Mouse (Mus musculus) duodenum, adult 2 months (tissue): ENCODE measurements around the gene Olfr481. TPM values are rescaled to one million over a fixed set of nuclear protein-coding genes. Genes with fewer than 3 reads are reported as not detected.

ENCODE experiments used
- polyA plus RNA-seq: library from polyadenylated mRNA; depleted of rRNA; stranded (reverse); fragments of >200 nt; gene quantifications from 2 replicates; pipeline ENCODE4 v1.2.3, GENCODE M21; 2012; ENCODE audit warnings: low replicate concordance; rRNA removed

Olfr481 gene
- polyA plus RNA-seq, result not detected in 2 replicates

DNA sequence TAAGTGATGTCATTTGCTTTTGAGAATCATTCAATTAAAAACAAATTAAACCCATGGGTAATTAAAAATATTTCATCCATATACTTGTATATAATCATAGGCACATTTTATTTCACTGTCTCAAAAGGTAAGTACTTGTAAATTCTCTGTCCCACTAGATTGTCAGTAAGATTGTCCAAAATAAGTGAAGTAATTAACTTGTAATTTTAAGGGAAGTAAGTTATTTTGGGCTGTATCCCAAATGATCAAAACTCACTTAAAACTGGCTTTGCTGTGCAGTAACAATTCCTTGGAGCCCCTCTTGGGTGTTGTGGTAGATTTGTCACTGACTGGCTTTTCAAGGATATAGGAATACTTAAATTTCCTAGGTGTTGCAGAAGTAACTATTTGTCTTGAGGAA lies at the start of gene Olfr481:
Olfr481 (plus strand) TSS at position 301 of the 400 bp plus-strand sequence.

DNA sequence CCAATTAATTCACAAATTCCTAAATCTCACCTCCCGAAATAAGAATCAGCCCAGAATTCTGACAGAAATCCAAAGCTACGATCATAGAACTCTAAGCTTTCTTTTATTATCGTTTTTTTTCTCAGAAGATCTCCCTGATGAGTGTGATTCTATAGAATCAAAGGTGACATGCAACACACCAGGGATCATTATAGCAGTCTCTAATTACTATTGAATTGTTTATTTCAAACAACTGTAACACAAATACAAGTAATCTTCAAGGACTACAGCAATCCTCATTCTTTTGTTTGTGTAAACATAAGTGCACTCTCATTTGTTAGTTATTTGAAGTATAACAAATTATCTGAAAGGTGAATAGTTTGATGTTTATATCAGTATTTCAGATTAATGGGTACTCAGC lies 45.8 kb upstream of the Olfr481 start, which contains the start of gene Olfr478:
Olfr478 (minus strand) TSS at position 101 of the 400 bp plus-strand sequence.

DNA sequence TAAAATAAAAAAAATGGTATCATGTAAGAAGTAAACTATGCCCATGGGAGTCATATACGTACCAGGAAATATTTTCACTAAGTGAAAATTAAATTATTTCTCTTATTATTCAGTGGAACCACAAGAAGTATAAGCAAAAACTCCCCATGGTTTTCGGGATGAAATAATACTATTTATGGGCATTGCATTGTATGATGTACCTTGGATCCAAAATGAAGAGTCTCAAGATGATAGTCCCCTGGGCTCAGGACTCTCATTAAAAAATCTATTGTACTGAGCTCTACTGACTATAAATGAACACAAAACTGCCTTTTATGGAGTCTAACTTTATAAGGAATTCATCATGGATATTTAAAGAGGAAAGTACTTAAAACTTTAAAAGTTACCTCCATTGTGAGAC lies 29.3 kb upstream of the Olfr481 start, which contains the start of gene Olfr479:
Olfr479 (plus strand) TSS at position 301 of the 400 bp plus-strand sequence.

DNA sequence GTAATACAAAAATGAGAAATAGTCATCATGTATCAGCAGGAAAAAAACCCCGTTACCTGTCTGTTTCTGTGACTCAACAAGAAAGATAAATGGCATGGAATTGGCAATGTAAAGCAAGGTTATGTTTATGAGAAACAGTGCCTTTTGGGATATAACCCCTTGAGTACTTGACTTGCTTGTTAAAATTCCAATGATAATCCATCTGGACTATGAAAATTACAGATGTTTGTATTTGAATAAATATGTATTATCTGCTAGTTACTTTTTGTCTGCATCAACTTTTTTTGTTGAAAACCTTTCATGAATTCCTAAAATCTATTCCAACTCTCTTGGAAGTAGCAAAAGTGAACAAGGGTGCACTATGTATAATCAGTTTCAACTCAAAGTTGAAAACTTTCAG lies 12.4 kb upstream of the Olfr481 start, which contains the start of gene Olfr480:
Olfr480 (minus strand) TSS at position 101 of the 400 bp plus-strand sequence.

DNA sequence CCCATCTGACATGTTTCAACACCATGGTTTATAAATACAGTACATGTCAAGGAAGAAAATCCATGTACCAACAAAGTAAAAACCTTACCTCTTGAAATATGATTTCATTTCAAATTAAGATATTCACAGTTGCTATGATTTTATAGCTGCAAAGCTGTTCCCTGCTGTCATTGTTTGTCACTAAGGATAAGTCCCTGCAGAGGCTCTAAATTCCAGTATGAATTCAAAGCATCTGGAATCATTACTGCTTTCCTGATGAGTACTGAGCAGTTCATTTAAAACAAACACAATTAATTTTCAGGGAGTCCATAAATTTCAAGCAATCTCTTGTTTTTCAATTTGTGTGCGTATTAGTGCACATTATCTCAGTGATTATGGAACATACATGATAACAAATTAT lies 17.8 kb downstream of the Olfr481 start, which contains the start of gene Olfr482:
Olfr482 (minus strand) TSS at position 101 of the 400 bp plus-strand sequence.

DNA sequence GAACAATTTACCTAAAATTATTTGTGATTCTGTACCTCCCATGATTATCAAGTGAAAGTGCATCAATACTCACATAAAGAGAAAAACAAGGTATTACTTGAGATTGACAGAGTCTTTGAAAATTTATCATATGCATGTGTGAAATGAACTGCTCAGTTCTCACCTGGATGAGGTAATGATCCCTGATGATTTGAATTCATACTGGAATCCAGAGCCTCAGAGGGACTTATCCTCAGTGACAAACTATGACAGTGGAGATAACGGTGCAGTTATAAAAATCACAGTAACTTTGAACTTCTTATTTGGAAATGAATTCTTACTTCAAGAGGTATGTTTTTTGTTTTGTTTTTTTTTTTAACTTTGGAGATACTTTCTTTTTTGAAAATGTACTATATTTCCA lies 20.9 kb downstream of the Olfr481 start, which contains the start of gene Olfr483:
Olfr483 (plus strand) TSS at position 301 of the 400 bp plus-strand sequence.

DNA sequence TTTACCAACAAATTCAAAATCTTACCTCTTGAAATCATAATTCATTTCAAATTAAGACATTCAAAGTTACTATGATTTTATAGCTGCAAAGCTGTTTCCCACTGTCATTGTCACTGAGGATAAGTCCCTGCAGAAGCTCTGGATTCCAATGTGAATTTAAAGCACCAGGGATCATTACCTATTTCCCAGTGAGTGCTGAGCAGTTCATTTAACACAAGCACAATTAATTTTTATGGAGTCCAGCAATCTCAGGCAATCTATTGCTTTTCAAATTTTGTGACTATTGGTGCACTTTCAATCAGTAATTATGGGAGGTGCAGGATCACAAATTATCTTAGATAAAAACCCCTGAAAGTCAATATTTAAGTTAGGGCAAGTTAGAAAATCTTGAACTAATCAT lies 47.7 kb downstream of the Olfr481 start, which contains the start of gene Olfr484:
Olfr484 (minus strand) TSS at position 101 of the 400 bp plus-strand sequence.

Other genes starting within 250 kb of the Olfr481 start
- gene Olfr470, start 232.4 kb upstream of the Olfr481 start, polyA plus RNA-seq, result not detected in 2 replicates
- not detected in 2 replicates for gene Olfr472, start 182.0 kb upstream of the Olfr481 start, polyA plus RNA-seq
- gene Olfr473, start 149.4 kb upstream of the Olfr481 start, polyA plus RNA-seq, result not detected in 2 replicates
- not detected in 2 replicates for gene Olfr474, start 125.2 kb upstream of the Olfr481 start, polyA plus RNA-seq
- gene Olfr476, start 115.1 kb upstream of the Olfr481 start, polyA plus RNA-seq, result not detected in 2 replicates
- gene Olfr477, start 93.2 kb upstream of the Olfr481 start, polyA plus RNA-seq, result not detected in 2 replicates
- gene Olfr478, start 45.9 kb upstream of the Olfr481 start, polyA plus RNA-seq, result not detected in 2 replicates
- gene Olfr479, start 29.2 kb upstream of the Olfr481 start, polyA plus RNA-seq, result not detected in 2 replicates
- gene Olfr480, start 12.5 kb upstream of the Olfr481 start, polyA plus RNA-seq, result not detected in 2 replicates
- not detected in 2 replicates for gene Olfr482, start 17.7 kb downstream of the Olfr481 start, polyA plus RNA-seq
- not detected in 2 replicates for gene Olfr483, start 21.0 kb downstream of the Olfr481 start, polyA plus RNA-seq
- not detected in 2 replicates for gene Olfr484, start 47.6 kb downstream of the Olfr481 start, polyA plus RNA-seq
- gene Olfr485, start 80.0 kb downstream of the Olfr481 start, polyA plus RNA-seq, result not detected in 2 replicates
- not detected in 2 replicates for gene Olfr486, start 92.9 kb downstream of the Olfr481 start, polyA plus RNA-seq
- gene Olfr487, start 134.8 kb downstream of the Olfr481 start, polyA plus RNA-seq, result not detected in 2 replicates
- gene Olfr488, start 178.5 kb downstream of the Olfr481 start, polyA plus RNA-seq, result not detected in 2 replicates
- gene Olfr490, start 209.1 kb downstream of the Olfr481 start, polyA plus RNA-seq, result not detected in 2 replicates
- not detected in 2 replicates for gene Olfr491, start 233.6 kb downstream of the Olfr481 start, polyA plus RNA-seq
- not detected in 2 replicates for gene Olfr492, start 243.8 kb downstream of the Olfr481 start, polyA plus RNA-seq